21 mouse cellular contexts compared by ENCODE assay signal in genomic region chr16:33113726-33114125, GRCm38 (mm10). TPM values are rescaled to one million over a fixed set of nuclear protein-coding genes. Genes with fewer than 3 reads are reported as not detected.
DNase-seq lines count a peak whose midpoint lies in the region; ATAC-seq and TF ChIP-seq lines count a peak whose summit lies in the region.
"Had no signal": no experiment of that assay in that cellular context is flagged by ENCODE, and none has a peak within 500 bp of the region (broad histone marks: within the 10 kb centered on the region; RNA-seq: fewer than 3 reads in every experiment).

No protein-coding gene starts in this region.

- no peak overlapping the region for H3K27ac ChIP-seq in embryonic facial prominence, embryonic 14.5 days (replicated peaks; ENCODE audit: low read depth, low read length)
- H3K27ac ChIP-seq in embryonic facial prominence, embryonic 10.5 days (replicated peaks), result no peak overlapping the region
- no peak overlapping the region for H3K27ac ChIP-seq in lung, embryonic 14.5 days (ENCODE audit: low read depth)
- H3K27ac ChIP-seq: embryonic facial prominence, embryonic 13.5 days; hindbrain, embryonic 10.5 days; intestine, embryonic 15.5 days; layer of hippocampus, adult 2 months; limb, embryonic 10.5 days; lung, embryonic 15.5 days; macrophage; neural tube, embryonic 15.5 days had no signal

- ATAC-seq in embryonic facial prominence, embryonic 14.5 days (ENCODE audit: low read depth), result no peak
- ATAC-seq in lung, embryonic 14.5 days (ENCODE audit: insufficient read depth), result no peak
- ATAC-seq: intestine, embryonic 15.5 days had no signal

- no peak overlapping the region for H3K4me2 ChIP-seq in embryonic facial prominence, embryonic 14.5 days (ENCODE audit: low read depth, low read length)
- H3K4me2 ChIP-seq in lung, embryonic 14.5 days, result no peak overlapping the region
- H3K4me2 ChIP-seq: embryonic facial prominence, embryonic 13.5 days; intestine, embryonic 15.5 days; liver, embryonic 11.5 days; lung, embryonic 15.5 days; neural tube, embryonic 15.5 days had no signal

- 37% methylated on average over 4 of the region's 4 CpGs for WGBS in embryonic facial prominence, embryonic 14.5 days
- 46% methylated on average over 4 of the region's 4 CpGs for WGBS in embryonic facial prominence, embryonic 10.5 days
- WGBS in lung, embryonic 14.5 days, result 47% methylated on average over 4 of the region's 4 CpGs
- 55% methylated on average over 4 of the region's 4 CpGs for WGBS in lung, adult 2 months

- no peak overlapping the region for H3K4me3 ChIP-seq in embryonic facial prominence, embryonic 14.5 days (ENCODE audit: low read depth, low read length)
- H3K4me3 ChIP-seq in embryonic facial prominence, embryonic 10.5 days, result no peak overlapping the region
- no peak overlapping the region for H3K4me3 ChIP-seq in lung, embryonic 14.5 days (ENCODE audit: low read depth, low read length)
- no peak overlapping the region for H3K4me3 ChIP-seq in lung, adult 2 months (replicated peaks; ENCODE audit: extremely low read depth, low read depth, low read length)
- H3K4me3 ChIP-seq: embryonic facial prominence, embryonic 13.5 days; hindbrain, embryonic 10.5 days; intestine, embryonic 15.5 days; layer of hippocampus, adult 2 months; limb, embryonic 10.5 days; lung, embryonic 15.5 days; neural tube, embryonic 15.5 days had no signal

- H3K9me3 ChIP-seq in embryonic facial prominence, embryonic 14.5 days (ENCODE audit: control insufficient read depth, low read length), result no peaks in the 10 kb centered on the region
- no peaks in the 10 kb centered on the region for H3K9me3 ChIP-seq in embryonic facial prominence, embryonic 10.5 days
- H3K9me3 ChIP-seq in lung, embryonic 14.5 days (ENCODE audit: low read depth, low read length), result no peaks in the 10 kb centered on the region
- H3K9me3 ChIP-seq: embryonic facial prominence, embryonic 13.5 days; hindbrain, embryonic 10.5 days; intestine, embryonic 15.5 days; limb, embryonic 10.5 days; lung, embryonic 15.5 days; neural tube, embryonic 15.5 days had no signal

- TF ChIP-seq CTCF in lung, embryonic 14.5 days (IDR thresholded peaks at IDR 0.05; ENCODE audit: low read depth), result no peak
- no peak for TF ChIP-seq CTCF in lung, adult 2 months (IDR thresholded peaks at IDR 0.05; ENCODE audit: insufficient read depth, low read length)

- no peaks in the 10 kb centered on the region for H3K27me3 ChIP-seq in embryonic facial prominence, embryonic 14.5 days (replicated peaks; ENCODE audit: control insufficient read depth, insufficient read depth, low read length)
- no peaks in the 10 kb centered on the region for H3K27me3 ChIP-seq in embryonic facial prominence, embryonic 10.5 days (replicated peaks; ENCODE audit: low read depth, poor library complexity, severe bottlenecking)
- H3K27me3 ChIP-seq in lung, embryonic 14.5 days (ENCODE audit: insufficient read depth, low read length), result no peaks in the 10 kb centered on the region
- H3K27me3 ChIP-seq: embryonic facial prominence, embryonic 13.5 days; intestine, embryonic 15.5 days; lung, embryonic 15.5 days; neural tube, embryonic 15.5 days had no signal

- peak; percentile 12 for DNase-seq in embryonic facial prominence, embryonic 14.5 days (ENCODE audit: low spot score)
- DNase-seq in embryonic facial prominence, embryonic 10.5 days (ENCODE audit: low spot score), result no peak
- peak; percentile 23 for DNase-seq in lung, embryonic 14.5 days
- no peak for DNase-seq in lung, adult 2 months
- DNase-seq in right cerebral cortex, postnatal 14 days, result peak; percentile 27
- no peak for DNase-seq in right cerebral cortex, adult 2 months (ENCODE audit: low spot score in 2 of 2)
- no peak for DNase-seq in thymus, postnatal 4 days
- DNase-seq: adrenal gland, postnatal 10 days; B cell, adult 2 months; gastrocnemius, postnatal 25 days; right cerebral cortex, postnatal 25 days; thymus, postnatal 36 days had no signal

- no peak overlapping the region for H3K9ac ChIP-seq in embryonic facial prominence, embryonic 14.5 days (ENCODE audit: low read depth, low read length)
- H3K9ac ChIP-seq in lung, embryonic 14.5 days, result no peak overlapping the region
- H3K9ac ChIP-seq: embryonic facial prominence, embryonic 13.5 days; intestine, embryonic 15.5 days; lung, embryonic 15.5 days; neural tube, embryonic 15.5 days had no signal

- H3K4me1 ChIP-seq in embryonic facial prominence, embryonic 14.5 days (ENCODE audit: control insufficient read depth, insufficient read depth, low read length), result no peaks in the 10 kb centered on the region
- H3K4me1 ChIP-seq in embryonic facial prominence, embryonic 10.5 days, result peaks cover 2% of the 10 kb centered on the region; the same call in 1 of the 2 replicates
- H3K4me1 ChIP-seq in lung, embryonic 14.5 days (ENCODE audit: insufficient read depth), result no peaks in the 10 kb centered on the region
- no peaks in the 10 kb centered on the region for H3K4me1 ChIP-seq in lung, adult 2 months (ENCODE audit: control insufficient read depth, insufficient read depth, low read length)
- H3K4me1 ChIP-seq: intestine, embryonic 15.5 days had no signal

- TF ChIP-seq POLR2A in lung, adult 2 months (IDR thresholded peaks at IDR 0.05; ENCODE audit: borderline replicate concordance, extremely low read depth, low read depth, low read length), result no peak

- peaks cover 5% of the 10 kb centered on the region; the same call in 1 of the 2 replicates for H3K36me3 ChIP-seq in embryonic facial prominence, embryonic 14.5 days (ENCODE audit: control insufficient read depth, insufficient read depth, low read length)
- H3K36me3 ChIP-seq in embryonic facial prominence, embryonic 10.5 days (replicated peaks), result peaks cover 52% of the 10 kb centered on the region
- 0 out of 2 replicates have a peak, but pooled peaks cover 5% of the 10 kb centered on the region for H3K36me3 ChIP-seq in lung, embryonic 14.5 days (ENCODE audit: insufficient read depth)
- H3K36me3 ChIP-seq: intestine, embryonic 15.5 days; lung, embryonic 15.5 days had no signal

RNA-seq across cellular contexts. Expression of gene Lmln, which starts 51.4 kb away (rescaled TPM):
- 2.3 and 2.5 TPM in 2 replicates for polyA plus RNA-seq in embryonic facial prominence, embryonic 14.5 days (2014; fragmentation: Nextera tagmentation; extraction: Ambion mirVana)
- 2.6 and 3.7 TPM in 2 replicates for polyA plus RNA-seq in embryonic facial prominence, embryonic 10.5 days (2016; fragmentation: Nextera tagmentation; extraction: Ambion mirVana)
- 3.5 and 3.8 TPM in 2 replicates for polyA plus RNA-seq in lung, embryonic 14.5 days (2014; fragmentation: Nextera tagmentation; extraction: Ambion mirVana)
- 2.6 and 5.0 TPM in 2 replicates for polyA plus RNA-seq in lung, adult 2 months (2012; rRNA removed)

RNA-seq across cellular contexts. Expression of gene Rpl35a, which starts 57.5 kb away (rescaled TPM):
- 940 and 1,079 TPM in 2 replicates for polyA plus RNA-seq in embryonic facial prominence, embryonic 14.5 days (2014; fragmentation: Nextera tagmentation; extraction: Ambion mirVana)
- polyA plus RNA-seq in embryonic facial prominence, embryonic 10.5 days (2016; fragmentation: Nextera tagmentation; extraction: Ambion mirVana), result 1,025 and 1,052 TPM in 2 replicates
- polyA plus RNA-seq in lung, embryonic 14.5 days (2014; fragmentation: Nextera tagmentation; extraction: Ambion mirVana), result 1,015 and 1,080 TPM in 2 replicates
- 146 and 225 TPM in 2 replicates for polyA plus RNA-seq in lung, adult 2 months (2012; rRNA removed)

RNA-seq across cellular contexts. Expression of gene Iqcg, which starts 57.7 kb away (rescaled TPM):
- 3.1 and 7.4 TPM in 2 replicates for polyA plus RNA-seq in embryonic facial prominence, embryonic 14.5 days (2014; fragmentation: Nextera tagmentation; extraction: Ambion mirVana)
- 2.1 and 3.6 TPM in 2 replicates for polyA plus RNA-seq in embryonic facial prominence, embryonic 10.5 days (2016; fragmentation: Nextera tagmentation; extraction: Ambion mirVana)
- polyA plus RNA-seq in lung, embryonic 14.5 days (2014; fragmentation: Nextera tagmentation; extraction: Ambion mirVana), result 2.6 TPM in 2 replicates
- polyA plus RNA-seq in lung, adult 2 months (2012; rRNA removed), result 0.84 and 1.9 TPM in 2 replicates

Comparison
In these comparisons a context has a peak if more than half of its experiments do, and no peak if none do; other contexts are left out.
1. DNase-seq: peak in embryonic facial prominence, embryonic 14.5 days (single experiment), lung, embryonic 14.5 days (single experiment) and right cerebral cortex, postnatal 14 days (single experiment); none in embryonic facial prominence, embryonic 10.5 days (single experiment), lung, adult 2 months (single experiment), right cerebral cortex, adult 2 months (0 of 2) and thymus, postnatal 4 days (single experiment).